8 mouse cellular contexts compared by ENCODE assay signal in the genomic region with DNA sequence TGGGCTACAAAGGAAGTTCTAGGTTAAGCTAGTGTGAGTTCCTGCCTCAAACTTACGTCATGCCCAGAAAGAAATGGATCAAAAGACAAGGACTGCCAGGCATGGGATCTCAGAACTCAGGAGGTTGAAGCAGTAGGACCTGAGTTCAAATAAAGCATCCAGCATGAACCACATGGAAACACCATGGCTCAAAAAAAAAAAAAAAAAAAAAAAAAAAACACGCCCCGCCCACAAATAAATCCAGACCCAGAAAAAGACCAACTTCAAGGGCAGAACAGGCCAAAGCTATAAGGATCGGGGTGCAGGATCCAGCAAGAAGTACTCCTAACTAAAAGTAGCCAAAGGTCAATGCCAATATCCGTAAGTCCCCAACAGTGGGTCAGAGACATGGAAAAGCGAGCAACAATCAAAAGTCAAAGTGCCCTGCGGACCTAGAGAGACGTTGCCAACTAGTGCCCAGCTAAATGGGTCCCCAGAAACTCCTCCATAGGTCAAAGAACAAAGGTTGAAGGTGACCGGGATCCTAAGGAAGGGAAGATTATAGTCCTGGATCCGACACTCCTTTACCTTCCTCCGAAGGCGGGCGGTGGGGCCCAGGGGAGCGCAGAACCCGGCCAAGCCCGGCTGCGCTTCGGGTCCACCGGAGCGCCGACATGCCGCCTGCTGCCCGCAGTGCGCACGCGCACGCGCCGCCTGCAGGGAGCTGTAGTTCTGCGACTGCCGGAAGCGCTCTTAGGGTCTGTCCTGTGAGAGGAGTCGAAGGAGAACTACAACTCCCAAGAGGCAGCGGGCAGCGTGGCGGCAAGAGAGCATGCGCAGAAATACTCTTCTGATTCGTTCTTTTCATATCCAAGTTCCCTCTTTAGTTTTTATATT. TPM values are rescaled to one million over a fixed set of nuclear protein-coding genes. Genes with fewer than 3 reads are reported as not detected.
A peak's percentile ranks its signal among the peaks of the same experiment; 100 is the strongest.
DNase-seq lines count a peak whose midpoint lies in the region; ATAC-seq lines count a peak whose summit lies in the region.

Gene Polrmt, minus strand, starts transcription at position 684 of the 876 bp plus-strand sequence.

- peak; percentile 96 for ATAC-seq in megakaryocyte progenitor cell, adult 5-6 weeks (replicated peaks; ENCODE audit: poor library complexity)

- DNase-seq in adipocyte (ENCODE audit: low spot score), result peak; percentile 97
- DNase-seq in embryo, embryonic 10 days (ENCODE audit: low spot score), result peak; percentile 99
- peak; percentile 92 for DNase-seq in gastrocnemius, postnatal 10 days
- DNase-seq in induced T-regulatory cell, adult 2 months (ENCODE audit: low read depth), result peak; percentile 98
- peak; percentile 95 to 98 for DNase-seq in left cerebral cortex, adult 9 months (ENCODE audit: low spot score in 2 of 2)
- peak; percentile 95 for DNase-seq in right cerebral cortex, postnatal 14 days
- DNase-seq in urinary bladder, postnatal 36 days (ENCODE audit: low spot score in 2 of 2), result peak; percentile 84 to 95

RNA-seq across cellular contexts. Expression of gene Polrmt, which starts in this region (rescaled TPM):
- total RNA-seq in gastrocnemius, postnatal 10 days (2021), result 10 to 100 TPM; 20.8 to 24.6 TPM
- total RNA-seq in megakaryocyte progenitor cell, adult 5-6 weeks (2015), result 36.9 and 46.9 TPM in 2 replicates
- 10.8 and 14.6 TPM in 2 replicates for total RNA-seq in megakaryocyte progenitor cell, adult 5-6 weeks (2017)

Comparison
In these comparisons a context has a peak if more than half of its experiments do, and no peak if none do; other contexts are left out.
1. Peak in every context shown above with its lines: DNase-seq and ATAC-seq.